ENCODE assay signal across 19 mouse cellular contexts in the genomic region with DNA sequence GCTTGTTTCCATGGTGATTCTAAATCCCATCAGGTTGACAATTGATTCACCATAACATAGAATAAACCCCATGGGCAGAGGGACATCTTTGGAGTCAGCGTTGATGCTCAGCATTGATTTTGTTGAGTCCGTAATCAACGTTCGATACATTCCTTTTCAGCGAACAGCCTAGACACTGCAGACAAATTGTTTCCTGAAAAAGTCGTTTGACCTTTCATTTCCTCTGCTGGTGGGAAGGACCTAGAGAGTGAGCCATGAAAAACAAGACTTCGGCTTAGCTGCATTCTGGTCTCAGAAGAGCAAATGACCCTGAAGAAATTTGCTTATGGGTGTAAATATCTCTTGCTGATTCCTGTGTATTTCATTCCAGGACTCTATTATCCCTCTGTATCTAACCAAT. TPM values are rescaled to one million over a fixed set of nuclear protein-coding genes. Genes with fewer than 3 reads are reported as not detected.
"Had no signal": no experiment of that assay in that cellular context is flagged by ENCODE, and none has a peak within 500 bp of the region (broad histone marks: within the 10 kb centered on the region; RNA-seq: fewer than 3 reads in every experiment).

No protein-coding gene starts in this region.

- ATAC-seq: midbrain, embryonic 16.5 days had no signal

- H3K4me3 ChIP-seq: kidney, embryonic 15.5 days; limb, embryonic 12.5 days; limb, embryonic 15.5 days; liver, embryonic 13.5 days; myocyte; neural tube, embryonic 13.5 days had no signal

- H3K9me3 ChIP-seq: kidney, embryonic 15.5 days; limb, embryonic 15.5 days; liver, embryonic 13.5 days; neural tube, embryonic 13.5 days had no signal

- H3K27ac ChIP-seq: kidney, embryonic 15.5 days; limb, embryonic 12.5 days; limb, embryonic 15.5 days; liver, embryonic 13.5 days; neural tube, embryonic 13.5 days had no signal

- H3K9ac ChIP-seq: kidney, embryonic 15.5 days; limb, embryonic 12.5 days; limb, embryonic 15.5 days; liver, embryonic 13.5 days; neural tube, embryonic 13.5 days had no signal

- H3K27me3 ChIP-seq: kidney, embryonic 15.5 days; liver, embryonic 13.5 days had no signal

- H3K36me3 ChIP-seq: kidney, embryonic 15.5 days; limb, embryonic 12.5 days; limb, embryonic 15.5 days; liver, embryonic 13.5 days; neural tube, embryonic 13.5 days had no signal

- H3K4me2 ChIP-seq: kidney, embryonic 15.5 days; limb, embryonic 12.5 days; limb, embryonic 15.5 days; liver, embryonic 13.5 days; midbrain, embryonic 11.5 days; neural tube, embryonic 13.5 days had no signal

- H3K4me1 ChIP-seq: limb, embryonic 15.5 days had no signal

- DNase-seq: kidney, postnatal 14 days; kidney, postnatal 4 days; liver, embryonic 13.5 days; lung, adult 2 months; lung, postnatal 14 days; lung, postnatal 4 days; retina, postnatal 1 day; right cerebral cortex, postnatal 25 days; thymus, adult 18-20 months; thymus, postnatal 36 days had no signal

RNA-seq across cellular contexts. Expression of gene Dact1, which starts 55.5 kb away (rescaled TPM):
- total RNA-seq: monocyte, adult 5-6 weeks; neutrophil, adult 5-6 weeks had no signal
